Mouse (Mus musculus) frontal cortex, adult (tissue): ENCODE data around the gene Coq9.
"Not testable (repeated sequence)": the region's sequence is repeated elsewhere in the genome, so short reads cannot be mapped to it uniquely, and the experiment has no call there.

Source experiments
- ATAC-seq: cut with Nextera tagmentation; 2 replicates; pipeline ENCODE4 v1.9.2; 2017; ENCODE audit warnings: mild to moderate bottlenecking, moderate library complexity, mixed read lengths; ENCODE audit not compliant: low TSS enrichment

Gene Coq9

GRCm38 (mm10) chr8:94821381-94821780 is 16.7 kb upstream of the Coq9 start:
- ATAC-seq: no peak

- peak; percentile 83 for ATAC-seq
These were observed 15.2 kb upstream of the Coq9 start for GRCm38 (mm10) chr8:94822637-94823560.

- ATAC-seq: no peak
These were observed 13.0 kb upstream of the Coq9 start for GRCm38 (mm10) chr8:94825170-94825569.

- ATAC-seq: no peak
These were observed 11.9 kb upstream of the Coq9 start for GRCm38 (mm10) chr8:94826210-94826609.

GRCm38 (mm10) chr8:94828284-94828683 is 9.8 kb upstream of the Coq9 start:
- ATAC-seq: no peak

GRCm38 (mm10) chr8:94833901-94834405 is 4.2 kb upstream of the Coq9 start:
- not testable (repeated sequence) for ATAC-seq

GRCm38 (mm10) chr8:94835751-94836150 is 2.4 kb upstream of the Coq9 start:
- ATAC-seq: not testable (repeated sequence)

- ATAC-seq: no peak
These were observed 1.5 kb upstream of the Coq9 start for GRCm38 (mm10) chr8:94836456-94837240.

GRCm38 (mm10) chr8:94838600-94838999 is 479 bp downstream of the Coq9 start:
- peak; percentile 60 for ATAC-seq

- ATAC-seq: no peak
These were observed 3.1 kb downstream of the Coq9 start for GRCm38 (mm10) chr8:94841183-94841582.

- no peak for ATAC-seq
These were observed 11.9 kb downstream of the Coq9 start for GRCm38 (mm10) chr8:94850049-94850448.

- not testable (repeated sequence) for ATAC-seq
These were observed 16.6 kb downstream of the Coq9 start for GRCm38 (mm10) chr8:94854761-94855160.

GRCm38 (mm10) chr8:94857011-94857345 is 18.9 kb downstream of the Coq9 start:
- ATAC-seq: peak; percentile 70

GRCm38 (mm10) chr8:94857346-94858173 is 19.4 kb downstream of the Coq9 start, which contains the start of gene Polr2c:
Gene Polr2c (plus strand): TSS chr8:94857450.
- peak; percentile 81 for ATAC-seq

GRCm38 (mm10) chr8:94861352-94861910 is 23.3 kb downstream of the Coq9 start:
- ATAC-seq: no peak

GRCm38 (mm10) chr8:94862487-94863220 is 24.5 kb downstream of the Coq9 start:
- ATAC-seq: no peak

- ATAC-seq: no peak
These were observed 26.0 kb downstream of the Coq9 start for GRCm38 (mm10) chr8:94863897-94864673.

GRCm38 (mm10) chr8:94865292-94865691 is 27.2 kb downstream of the Coq9 start:
- ATAC-seq: no peak

- ATAC-seq: no peak
These were observed 28.8 kb downstream of the Coq9 start for GRCm38 (mm10) chr8:94866921-94867320.

GRCm38 (mm10) chr8:94869146-94869545 is 31.0 kb downstream of the Coq9 start:
- no peak for ATAC-seq
